Mouse (Mus musculus) left cerebral cortex, postnatal 14 days (tissue): ENCODE data around the gene Naip6. TPM values are rescaled to one million over a fixed set of nuclear protein-coding genes. Genes with fewer than 3 reads are reported as not detected.
A peak's percentile ranks its signal among the peaks of the same experiment; 100 is the strongest.
"Not testable (repeated sequence)": the region's sequence is repeated elsewhere in the genome, so short reads cannot be mapped to it uniquely, and the experiment has no call there.

Source experiments
- DNase-seq, 2 experiments: peaks; one replicate each; pipeline ENCODE4 v3.0.0; 2021 to 2022; ENCODE audit warnings: low spot score in 2 of 2, mixed read lengths in 1 of 2
- intact Hi-C: fragments of 180-260 bp; cut with DNase I; formaldehyde crosslinking; loops from one replicate; pipeline ENCODE4 v1.15.1; 2025
- long read RNA-seq, 2 experiments: library from polyadenylated mRNA; stranded (forward); transcript quantifications; one replicate each; pipeline ENCODE4 v2.0.0; 2021
- total RNA-seq, 2 experiments: library from RNA; stranded (reverse); gene quantifications; 2 replicates each; pipeline ENCODE4 v1.2.3; 2021

Gene Naip6
- under 1 TPM; 0.17 to 0.18 TPM for total RNA-seq
- long read RNA-seq, experiment 1: 0 reads
- long read RNA-seq, experiment 2, partial matches to known transcripts: 0 of 1 reads
- long read RNA-seq, experiment 2, other reads (novel, unspliced or antisense): 1 of 1 reads

- DNase-seq, intact Hi-C loops: not testable (repeated sequence)
These were observed at the start of gene Naip6 for GRCm38 (mm10) chr13:100317256-100317893. Gene Naip6, minus strand, starts transcription at chr13:100317674.

- intact Hi-C loops: not testable (repeated sequence)
These were observed 34.8 kb upstream of the Naip6 start for GRCm38 (mm10) chr13:100352315-100352714.

GRCm38 (mm10) chr13:100349510-100350173, 32.2 kb upstream of the Naip6 start:
- intact Hi-C loops: loop anchor here (10.0 kb wide), 1 partner anchor 85 kb away; no protein-coding TSS in a partner anchor
- not testable (repeated sequence) for DNase-seq

More at GRCm38 (mm10) chr13:100352315-100352714, 34.8 kb upstream of the Naip6 start:
- DNase-seq: not testable (repeated sequence)

GRCm38 (mm10) chr13:100341822-100342221, 24.3 kb upstream of the Naip6 start:
- peak in 1 of 2 experiments; percentile 10 for DNase-seq
- intact Hi-C loops: loop anchor here (10.0 kb wide), 1 partner anchor 77 kb away; no protein-coding TSS in a partner anchor

- intact Hi-C loops: not testable (repeated sequence)
These were observed 14.3 kb upstream of the Naip6 start for GRCm38 (mm10) chr13:100331728-100332127.

GRCm38 (mm10) chr13:100328899-100329298, 11.4 kb upstream of the Naip6 start:
- intact Hi-C loops, DNase-seq: not testable (repeated sequence)

More at GRCm38 (mm10) chr13:100331728-100332127, 14.3 kb upstream of the Naip6 start:
- not testable (repeated sequence) for DNase-seq

GRCm38 (mm10) chr13:100328029-100328428, 10.6 kb upstream of the Naip6 start:
- DNase-seq, intact Hi-C loops: not testable (repeated sequence)

- intact Hi-C loops: not testable (repeated sequence)
These were observed 4.9 kb upstream of the Naip6 start for GRCm38 (mm10) chr13:100322266-100322837.

GRCm38 (mm10) chr13:100284611-100285010, 32.9 kb downstream of the Naip6 start:
- DNase-seq: no peak
- intact Hi-C loops: no loop called here

More at GRCm38 (mm10) chr13:100322266-100322837, 4.9 kb upstream of the Naip6 start:
- not testable (repeated sequence) for DNase-seq

- intact Hi-C loops: not testable (repeated sequence)
These were observed 45.9 kb downstream of the Naip6 start for GRCm38 (mm10) chr13:100271474-100272132.

GRCm38 (mm10) chr13:100256996-100257395, 60.5 kb downstream of the Naip6 start:
- intact Hi-C loops, DNase-seq: not testable (repeated sequence)

More at GRCm38 (mm10) chr13:100271474-100272132, 45.9 kb downstream of the Naip6 start:
- DNase-seq: not testable (repeated sequence)

- intact Hi-C loops, DNase-seq: not testable (repeated sequence)
These were observed 61.5 kb downstream of the Naip6 start for GRCm38 (mm10) chr13:100255925-100256324.

GRCm38 (mm10) chr13:100251897-100252296, 65.6 kb downstream of the Naip6 start:
- DNase-seq, intact Hi-C loops: not testable (repeated sequence)

- DNase-seq, intact Hi-C loops: not testable (repeated sequence)
These were observed 70.5 kb downstream of the Naip6 start for GRCm38 (mm10) chr13:100246896-100247519.

- DNase-seq, intact Hi-C loops: not testable (repeated sequence)
These were observed 71.3 kb downstream of the Naip6 start, which contains the start of gene Naip5 for GRCm38 (mm10) chr13:100246223-100246622. Gene Naip5, minus strand, starts transcription at chr13:100246323.

- no peak for DNase-seq
These were observed 73.8 kb downstream of the Naip6 start for GRCm38 (mm10) chr13:100243702-100244101.

More at GRCm38 (mm10) chr13:100243702-100244101, 73.8 kb downstream of the Naip6 start:
- intact Hi-C loops: no loop called here
